Mouse (Mus musculus) CH12.LX (cell line): ENCODE data around the gene Mettl16.

Experiments
- IRF4 ChIP-seq: IDR thresholded peaks from 2 replicates; pipeline ENCODE4 v1.6.1; 2014; ENCODE audit warnings: low read depth, mild to moderate bottlenecking, inconsistent platforms, low read length, improper control_type of control experiment
- POLR2A ChIP-seq: IDR thresholded peaks from 2 replicates; pipeline ENCODE4 v1.6.1; 2011; ENCODE audit warnings: low read depth, mild to moderate bottlenecking, improper control_type of control experiment, low read length

- TF ChIP-seq POLR2A (no peak; the same call in 1 of the 2 replicates), IRF4 (peak; percentile 71)
Measured at GRCm38 (mm10) chr11:74800658-74801057, 30.0 kb downstream of the Mettl16 start.
